Mouse (Mus musculus): ENCODE results near the gene Utp11.

Utp11 gene

GRCm38 (mm10) chr4:124704797-124705474 is 11.5 kb upstream of the Utp11 start:
- no peak for DNase-seq (ENCODE audit: low spot score)

- DNase-seq (ENCODE audit: low spot score) = no peak
Measured at GRCm38 (mm10) chr4:124703881-124704796, 10.7 kb upstream of the Utp11 start.

GRCm38 (mm10) chr4:124703406-124703805 is 10.0 kb upstream of the Utp11 start:
- DNase-seq (ENCODE audit: low spot score) = no peak

- DNase-seq (ENCODE audit: low spot score) = no peak
Measured at GRCm38 (mm10) chr4:124701916-124702315, 8.5 kb upstream of the Utp11 start.

- no peak for DNase-seq (ENCODE audit: low spot score)
Measured at GRCm38 (mm10) chr4:124701052-124701845, 7.8 kb upstream of the Utp11 start.

- DNase-seq (ENCODE audit: low spot score) = peak; percentile 69
Measured at GRCm38 (mm10) chr4:124700248-124700971, 7.0 kb upstream of the Utp11 start, which contains the start of gene Fhl3. Gene Fhl3 (plus strand): TSS chr4:124700701.

GRCm38 (mm10) chr4:124699791-124700190 is 6.4 kb upstream of the Utp11 start:
- DNase-seq (ENCODE audit: low spot score) = no peak

GRCm38 (mm10) chr4:124695786-124696516 is 2.6 kb upstream of the Utp11 start:
- DNase-seq (ENCODE audit: low spot score) = no peak

GRCm38 (mm10) chr4:124694572-124694971 is 1.2 kb upstream of the Utp11 start:
- no peak for DNase-seq (ENCODE audit: low spot score)

- no peak for DNase-seq (ENCODE audit: low spot score)
Measured at GRCm38 (mm10) chr4:124692416-124692861, 961 bp downstream of the Utp11 start.

GRCm38 (mm10) chr4:124691455-124691854 is 1.9 kb downstream of the Utp11 start:
- no peak for DNase-seq (ENCODE audit: low spot score)

GRCm38 (mm10) chr4:124685897-124686402 is 7.5 kb downstream of the Utp11 start:
- DNase-seq (ENCODE audit: low spot score) = no peak

GRCm38 (mm10) chr4:124685453-124685852 is 7.9 kb downstream of the Utp11 start:
- no peak for DNase-seq (ENCODE audit: low spot score)

- DNase-seq (ENCODE audit: low spot score) = no peak
Measured at GRCm38 (mm10) chr4:124685004-124685403, 8.4 kb downstream of the Utp11 start.

GRCm38 (mm10) chr4:124683474-124683873 is 9.9 kb downstream of the Utp11 start:
- no peak for DNase-seq (ENCODE audit: low spot score)

GRCm38 (mm10) chr4:124682270-124682669 is 11.1 kb downstream of the Utp11 start:
- no peak for DNase-seq (ENCODE audit: low spot score)

GRCm38 (mm10) chr4:124675958-124676357 is 17.4 kb downstream of the Utp11 start:
- DNase-seq (ENCODE audit: low spot score) = no peak

- DNase-seq (ENCODE audit: low spot score) = peak; percentile 44
Measured at GRCm38 (mm10) chr4:124675037-124675436, 18.4 kb downstream of the Utp11 start.

GRCm38 (mm10) chr4:124674334-124675032 is 18.9 kb downstream of the Utp11 start:
- DNase-seq (ENCODE audit: low spot score) = no peak

Data from ovary, postnatal 36 days (tissue).